Mouse (Mus musculus) spleen, adult 2 months (tissue): ENCODE results near the gene Dst.

ENCODE experiments used
- CTCF ChIP-seq: fragments of 200-500 bp; IDR thresholded peaks from 2 replicates; pipeline ENCODE4 v1.5.1; 2011; ENCODE audit warnings: mild to moderate bottlenecking, inconsistent platforms; ENCODE audit not compliant: insufficient read depth, insufficient read length, insufficient replicate concordance; ENCODE audit errors: extremely low read depth
- POLR2A ChIP-seq: fragments of 200-500 bp; IDR thresholded peaks from 2 replicates; pipeline ENCODE4 v1.6.1; 2011; ENCODE audit warnings: low read depth, low read length, inconsistent platforms

DNA sequence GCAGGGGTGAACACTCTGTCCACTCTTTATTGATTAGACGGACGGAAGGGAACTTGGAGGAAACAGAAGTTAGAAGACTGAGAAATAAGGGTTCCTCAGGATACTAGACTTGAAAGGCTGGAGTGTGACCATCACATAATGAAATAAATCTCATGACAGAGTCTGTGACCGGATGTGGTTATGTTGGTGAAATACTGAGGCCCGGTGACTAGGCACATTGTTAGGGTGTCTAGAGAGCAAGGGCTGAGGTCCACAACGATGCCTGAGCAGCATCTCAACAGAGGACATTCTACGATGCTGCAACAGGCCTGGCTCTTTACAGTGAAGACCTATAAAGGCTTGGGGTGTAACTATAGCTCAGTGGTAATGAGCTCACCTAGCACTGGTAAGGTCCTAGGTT is 9.7 kb upstream of the Dst start:
- no peak for TF ChIP-seq POLR2A
- no peak for TF ChIP-seq CTCF
